In the genomic region with DNA sequence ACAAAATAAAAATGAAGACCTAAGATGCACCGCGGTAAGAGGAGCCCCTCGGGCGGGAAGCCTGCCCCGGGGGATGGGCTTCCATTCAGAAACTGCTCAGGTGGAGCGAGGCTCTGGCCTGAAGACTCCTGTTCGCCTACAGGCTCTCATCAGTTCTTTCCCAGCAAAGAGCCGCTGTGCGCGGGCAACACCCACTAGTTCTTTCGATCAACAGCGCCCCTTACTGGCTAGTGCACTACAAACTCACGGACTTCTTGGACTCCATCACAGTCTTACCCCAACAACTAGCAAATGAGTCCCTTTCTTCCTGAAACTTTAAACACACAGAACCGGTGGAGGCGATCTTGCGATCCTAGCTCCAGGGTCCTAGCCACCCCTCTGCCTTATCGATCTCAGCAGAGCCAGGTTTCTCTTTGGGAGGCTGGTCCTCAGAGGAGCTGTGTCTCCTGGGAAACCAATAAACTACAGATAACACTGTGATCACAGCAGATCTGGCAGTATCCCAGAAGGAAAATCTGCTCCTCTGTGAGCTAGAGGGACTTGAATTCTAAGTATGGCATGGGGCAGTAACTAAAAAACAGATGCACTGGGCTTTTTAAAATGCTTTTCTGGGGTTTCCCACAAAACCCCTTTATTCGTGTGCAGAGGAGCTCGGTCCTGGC, we compare ENCODE assay signal across 8 mouse cellular contexts. TPM values are rescaled to one million over a fixed set of nuclear protein-coding genes. Genes with fewer than 3 reads are reported as not detected.
DNase-seq lines count a peak whose midpoint lies in the region; ATAC-seq and TF ChIP-seq lines count a peak whose summit lies in the region.

No protein-coding gene starts in this region.

- TF ChIP-seq POLR2A in MEL (IDR thresholded peaks at IDR 0.05; ENCODE audit: control insufficient read depth in 1 of 2, insufficient read depth in 1 of 2, low read depth in 1 of 2, low read length in 2 of 2, poor library complexity in 1 of 2) = no peak

- no peak overlapping the region for H3K9ac ChIP-seq in MEL (ENCODE audit: control insufficient read depth, low read depth, low read length, poor library complexity, severe bottlenecking)
- H3K9ac ChIP-seq in forebrain, embryonic 15.5 days (replicated peaks) = no peak overlapping the region
- no peak overlapping the region for H3K9ac ChIP-seq in lung, embryonic 14.5 days

- no peak for TF ChIP-seq EP300 in MEL (IDR thresholded peaks at IDR 0.05; ENCODE audit: low read depth in 1 of 2, low read length in 2 of 2)

- H3K27ac ChIP-seq in MEL (ENCODE audit: control insufficient read depth, low read depth, low read length) = no peak overlapping the region
- no peak overlapping the region for H3K27ac ChIP-seq in forebrain, embryonic 15.5 days (replicated peaks)
- no peak overlapping the region for H3K27ac ChIP-seq in layer of hippocampus, adult 2 months
- H3K27ac ChIP-seq in lung, embryonic 14.5 days (ENCODE audit: low read depth) = no peak overlapping the region

- no peaks in the 10 kb centered on the region for H3K4me1 ChIP-seq in MEL (ENCODE audit: control insufficient read depth in 1 of 2, insufficient read depth in 2 of 2, low read length in 2 of 2)
- H3K4me1 ChIP-seq in forebrain, embryonic 15.5 days = peaks cover 13% of the 10 kb centered on the region
- H3K4me1 ChIP-seq in lung, embryonic 14.5 days (ENCODE audit: insufficient read depth) = no peaks in the 10 kb centered on the region

- H3K27me3 ChIP-seq in MEL (ENCODE audit: control insufficient read depth in 1 of 2, insufficient read depth in 2 of 2, low read length in 2 of 2) = peaks cover 0 to 3% of the 10 kb centered on the region in 2 experiments; a peak in 1 of 4 replicates
- H3K27me3 ChIP-seq in forebrain, embryonic 15.5 days = 0 out of 2 replicates have a peak, but pooled peaks cover 22% of the 10 kb centered on the region
- 0 out of 2 replicates have a peak, but pooled peaks cover 3% of the 10 kb centered on the region for H3K27me3 ChIP-seq in lung, embryonic 14.5 days (ENCODE audit: insufficient read depth, low read length)

- H3K36me3 ChIP-seq in MEL (ENCODE audit: control insufficient read depth in 1 of 2, insufficient read depth in 2 of 2, low read length in 2 of 2) = no peaks in the 10 kb centered on the region
- no peaks in the 10 kb centered on the region for H3K36me3 ChIP-seq in forebrain, embryonic 15.5 days
- H3K36me3 ChIP-seq in lung, embryonic 14.5 days (ENCODE audit: insufficient read depth) = no peaks in the 10 kb centered on the region

- DNase-seq in MEL (ENCODE audit: low read depth, low spot score) = peak; percentile 75
- DNase-seq in cerebellum, adult 11-12 months = peak; percentile 61
- peak; percentile 26 for DNase-seq in heart, postnatal 25 days (ENCODE audit: low spot score)
- DNase-seq in layer of hippocampus, adult 2 months (ENCODE audit: low spot score in 2 of 2) = peak; percentile 78 to 82
- DNase-seq in lung, embryonic 14.5 days = peak; percentile 88
- peak; percentile 27 for DNase-seq in ovary, postnatal 10 days (ENCODE audit: low spot score)
- DNase-seq in thymus, postnatal 0 days (ENCODE audit: low spot score) = peak; percentile 52

- 5% methylated on average over 19 of the region's 19 CpGs for WGBS in forebrain, embryonic 15.5 days
- WGBS in lung, embryonic 14.5 days = 8% methylated on average over 19 of the region's 19 CpGs

- H3K4me2 ChIP-seq in forebrain, embryonic 15.5 days (replicated peaks) = peak overlapping the region; percentile 25
- H3K4me2 ChIP-seq in lung, embryonic 14.5 days = no peak overlapping the region; the same call in 1 of the 2 replicates

- no peaks in the 10 kb centered on the region for H3K79me2 ChIP-seq in MEL (ENCODE audit: control insufficient read depth, insufficient read depth, low read length, poor library complexity)

- intact Hi-C loops in heart, postnatal 25 days (cut with DNase I) = loop anchor here (1.0 to 2.0 kb wide), 2 partner anchors 153 to 233 kb away; no protein-coding TSS in a partner anchor

- TF ChIP-seq RAD21 in MEL (IDR thresholded peaks at IDR 0.05; ENCODE audit: low read depth, low read length) = peak; percentile 69

- no peak overlapping the region for H3K4me3 ChIP-seq in MEL (ENCODE audit: control insufficient read depth in 1 of 2, insufficient read depth in 1 of 2, low read depth in 2 of 2, low read length in 2 of 2)
- 0 out of 2 replicates have a peak overlapping the region, but pooled peaks have one; percentile 2 for H3K4me3 ChIP-seq in forebrain, embryonic 15.5 days
- peak overlapping the region; percentile 36; the same call in 1 of the 2 replicates for H3K4me3 ChIP-seq in layer of hippocampus, adult 2 months
- H3K4me3 ChIP-seq in lung, embryonic 14.5 days (ENCODE audit: low read depth, low read length) = no peak overlapping the region

- peak; percentile 29 to 71 (median 66) for TF ChIP-seq CTCF in MEL (IDR thresholded peaks at IDR 0.05 in 2 of 3, conservative IDR thresholded peaks at IDR 0.05 in 1 of 3; ENCODE audit: control insufficient read depth in 1 of 3, insufficient read depth in 1 of 3, low read depth in 2 of 3, low read length in 3 of 3, poor library complexity in 1 of 3, severe bottlenecking in 1 of 3)
- peak; percentile 86 for TF ChIP-seq CTCF in layer of hippocampus, adult 2 months (conservative IDR thresholded peaks at IDR 0.05)
- TF ChIP-seq CTCF in lung, embryonic 14.5 days (IDR thresholded peaks at IDR 0.05; ENCODE audit: low read depth) = peak; percentile 69

- peak; percentile 64 for ATAC-seq in forebrain, embryonic 15.5 days (replicated peaks)
- ATAC-seq in lung, embryonic 14.5 days (ENCODE audit: insufficient read depth) = no peak

- no peaks in the 10 kb centered on the region for H3K9me3 ChIP-seq in MEL (replicated peaks; ENCODE audit: insufficient read depth, low read length)
- no peaks in the 10 kb centered on the region for H3K9me3 ChIP-seq in forebrain, embryonic 15.5 days
- H3K9me3 ChIP-seq in lung, embryonic 14.5 days (ENCODE audit: low read depth, low read length) = no peaks in the 10 kb centered on the region

TF ChIP-seq in MEL, 35 proteins besides CTCF, POLR2A, EP300 and RAD21:
- TF ChIP-seq CHD2 (IDR thresholded peaks at IDR 0.05; ENCODE audit: low read length) (no peak), MAX (IDR thresholded peaks at IDR 0.05; ENCODE audit: low read length) (no peak), GABPA (IDR thresholded peaks at IDR 0.05; ENCODE audit: low read depth, low read length) (no peak), ZMIZ1 (IDR thresholded peaks at IDR 0.05; ENCODE audit: low read depth, low read length) (no peak), USF2 (IDR thresholded peaks at IDR 0.05; ENCODE audit: borderline replicate concordance in 1 of 2, insufficient read depth in 1 of 2, low read depth in 1 of 2, low read length in 2 of 2) (no peak), UBTF (IDR thresholded peaks at IDR 0.05; ENCODE audit: borderline replicate concordance, insufficient read depth, low read depth, low read length) (no peak), E2F4 (IDR thresholded peaks at IDR 0.05; ENCODE audit: borderline replicate concordance, low read depth, low read length) (no peak), ZC3H11A (IDR thresholded peaks at IDR 0.05; ENCODE audit: low read depth, low read length) (peak; percentile 72), MAFK (IDR thresholded peaks at IDR 0.05; ENCODE audit: borderline replicate concordance, low read depth, low read length) (no peak), SMC3 (IDR thresholded peaks at IDR 0.05; ENCODE audit: low read depth, low read length) (peak; percentile 73), POLR2AphosphoS2 (IDR thresholded peaks at IDR 0.05; ENCODE audit: low read length) (no peak), ZNF384 (IDR thresholded peaks at IDR 0.05; ENCODE audit: low read depth, low read length) (no peak), NELFE (IDR thresholded peaks at IDR 0.05; ENCODE audit: low read depth, low read length) (no peak), NRF1 (IDR thresholded peaks at IDR 0.05; ENCODE audit: insufficient read depth, low read depth, low read length, poor library complexity, severe bottlenecking) (no peak)

RNA-seq across cellular contexts. Expression of a gene that starts 44.7 kb away (rescaled TPM):
- total RNA-seq in MEL (2012; rRNA removed) = not detected in 2 replicates
- polyA plus RNA-seq in MEL (2012; ENCODE audit: insufficient read depth in 1 of 2, insufficient read length in 2 of 2, low read depth in 1 of 2, low replicate concordance in 2 of 2, missing spikeins in 1 of 2) = not detected
- polyA plus RNA-seq in forebrain, embryonic 15.5 days (2015; fragmentation: Nextera tagmentation; extraction: Ambion mirVana) = 29.6 and 33.4 TPM in 2 replicates
- not detected for total RNA-seq in heart, postnatal 25 days (2021)
- 100 to 1,000 TPM in 1 of 2 experiments, 10 to 100 TPM in 1; 95.9 to 105 TPM for total RNA-seq in layer of hippocampus, adult 2 months (2021)
- polyA plus RNA-seq in lung, embryonic 14.5 days (2014; fragmentation: Nextera tagmentation; extraction: Ambion mirVana) = 0.08 and 0.11 TPM in 2 replicates
- polyA plus RNA-seq in thymus, postnatal 0 days (2015; fragmentation: Nextera tagmentation; extraction: Ambion mirVana) = 0.13 and 0.16 TPM in 2 replicates

RNA-seq across cellular contexts. Expression of a gene that starts 58.3 kb away (rescaled TPM):
- total RNA-seq in MEL (2012; rRNA removed) = 21.8 and 24.1 TPM in 2 replicates
- 10 to 100 TPM in 1 of 2 experiments, not detected in 1; 38.3 TPM for polyA plus RNA-seq in MEL (2012; ENCODE audit: insufficient read depth in 1 of 2, insufficient read length in 2 of 2, low read depth in 1 of 2, low replicate concordance in 2 of 2, missing spikeins in 1 of 2)
- polyA plus RNA-seq in forebrain, embryonic 15.5 days (2015; fragmentation: Nextera tagmentation; extraction: Ambion mirVana) = 41.6 and 42.3 TPM in 2 replicates
- total RNA-seq in heart, postnatal 25 days (2021) = 10 to 100 TPM; 34.5 to 37.6 TPM
- total RNA-seq in layer of hippocampus, adult 2 months (2021) = 10 to 100 TPM; 19.8 to 25.5 TPM
- polyA plus RNA-seq in lung, embryonic 14.5 days (2014; fragmentation: Nextera tagmentation; extraction: Ambion mirVana) = 54.1 and 62.0 TPM in 2 replicates
- 70.7 and 73.4 TPM in 2 replicates for polyA plus RNA-seq in thymus, postnatal 0 days (2015; fragmentation: Nextera tagmentation; extraction: Ambion mirVana)

Comparison
In these comparisons a context has a peak if more than half of its experiments do, and no peak if none do; other contexts are left out.
1. DNase-seq: peak in every context shown above with its lines; median percentile 88 in lung, embryonic 14.5 days; 80 in layer of hippocampus, adult 2 months; 75 in MEL; 61 in cerebellum, adult 11-12 months; 52 in thymus, postnatal 0 days; 27 in ovary, postnatal 10 days; 26 in heart, postnatal 25 days.
2. H3K4me3 ChIP-seq: peak in forebrain, embryonic 15.5 days (single experiment) and layer of hippocampus, adult 2 months (single experiment); none in MEL (0 of 2) and lung, embryonic 14.5 days (single experiment).
3. RNA of a gene that starts 44.7 kb away (polyA plus RNA-seq): 29.6 to 33.4 TPM in forebrain, embryonic 15.5 days; 0.13 to 0.16 TPM in thymus, postnatal 0 days, 0.08 to 0.11 TPM in lung, embryonic 14.5 days and not detected in MEL; every median in the first group is over 10 times any median in the second.
4. Peak in every context shown above with its lines, with median percentiles within 50 percentile points of each other: CTCF ChIP-seq.